Mouse (Mus musculus) small intestine, adult 2 months (tissue): Measurements from ENCODE around the gene Ddr2. TPM values are rescaled to one million over a fixed set of nuclear protein-coding genes. Genes with fewer than 3 reads are reported as not detected.
A peak's percentile ranks its signal among the peaks of the same experiment; 100 is the strongest.

ENCODE experiments used
- H3K27ac ChIP-seq: fragments of 200-500 bp; 2 replicates; pipeline ENCODE4 v1.5.1; 2012; ENCODE audit warnings: low read depth, low read length, control low read depth, inconsistent platforms; ENCODE audit not compliant: insufficient read depth
- H3K27me3 ChIP-seq: fragments of 200-500 bp; 2 replicates; pipeline ENCODE4 v1.6.1; 2012; ENCODE audit warnings: mild to moderate bottlenecking, moderate library complexity, low read length, inconsistent platforms; ENCODE audit not compliant: control insufficient read depth, insufficient read depth
- H3K36me3 ChIP-seq: fragments of 200-500 bp; 2 replicates; pipeline ENCODE4 v1.6.1; 2012; ENCODE audit warnings: mild to moderate bottlenecking, low read length, control low read depth, inconsistent platforms; ENCODE audit not compliant: control insufficient read depth, insufficient read depth
- H3K4me1 ChIP-seq: fragments of 200-500 bp; 2 replicates; pipeline ENCODE4 v1.6.1; 2012; ENCODE audit warnings: low read length, inconsistent platforms, mixed read lengths; ENCODE audit not compliant: control insufficient read depth, insufficient read depth, insufficient read length
- H3K4me3 ChIP-seq: fragments of 200-500 bp; 2 replicates; pipeline ENCODE4 v1.5.1; 2012; ENCODE audit warnings: low read depth, mild to moderate bottlenecking, control low read depth, inconsistent platforms, low read length, moderate library complexity
- CTCF ChIP-seq: fragments of 200-500 bp; IDR thresholded peaks from 2 replicates; pipeline ENCODE4 v1.5.1; 2012; ENCODE audit warnings: low read depth, mild to moderate bottlenecking, control low read depth, inconsistent platforms, low read length, moderate library complexity, mixed read lengths; ENCODE audit not compliant: insufficient replicate concordance, insufficient read length; ENCODE audit errors: extremely low read depth
- POLR2A ChIP-seq: fragments of 200-500 bp; IDR thresholded peaks from 2 replicates; pipeline ENCODE4 v1.6.1; 2012; ENCODE audit warnings: low read depth, mild to moderate bottlenecking, control low read depth, inconsistent platforms, low read length, moderate library complexity
- WGBS: fragments of 180-500 bp; shearing (Covaris S2); methylation state at CpG from one replicate; pipeline ENCODE4 v1.1.7; 2018; 5-methylcytosine and 5-hydroxymethylcytosine counted together
- polyA plus RNA-seq: library from polyadenylated mRNA; depleted of rRNA; stranded (reverse); fragments of >200 nt; gene quantifications from 2 replicates; pipeline ENCODE4 v1.2.3, GENCODE M21; 2012

The Ddr2 gene
- polyA plus RNA-seq, 1 experiment: 4.0 TPM

DNA sequence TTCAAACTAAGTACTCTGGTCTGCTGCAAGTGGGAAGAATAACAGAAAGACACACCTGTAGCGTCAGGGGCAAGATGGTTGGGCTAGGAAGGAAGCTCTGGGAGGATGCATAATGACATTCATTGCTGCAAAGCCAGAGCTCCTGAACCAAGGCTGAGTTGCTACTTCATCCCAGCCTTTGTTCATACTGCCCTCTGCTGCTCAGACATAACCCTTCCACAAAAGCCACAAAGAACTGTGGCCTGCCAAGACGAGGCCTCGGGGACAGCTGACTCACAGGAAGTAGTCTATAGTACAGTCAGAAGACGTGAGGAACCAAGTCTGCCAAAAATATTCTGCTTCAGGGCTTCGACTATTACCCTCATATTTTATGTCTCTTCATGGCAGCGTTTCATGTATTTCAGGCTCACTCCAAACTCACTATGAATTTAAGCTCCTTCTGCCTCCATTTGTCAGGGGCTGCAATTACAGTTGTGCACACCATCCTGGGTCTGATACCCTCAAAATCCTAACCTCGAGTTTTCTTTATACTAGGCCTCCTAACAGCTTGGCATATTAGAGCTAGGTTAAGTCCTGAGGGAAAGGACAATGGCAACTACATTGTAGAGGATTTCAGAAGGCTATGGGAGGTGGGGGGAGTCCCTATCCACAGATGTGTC is 25.9 kb upstream of the Ddr2 start:
- 12% methylated on average over 7 of the region's 7 CpGs for WGBS

DNA sequence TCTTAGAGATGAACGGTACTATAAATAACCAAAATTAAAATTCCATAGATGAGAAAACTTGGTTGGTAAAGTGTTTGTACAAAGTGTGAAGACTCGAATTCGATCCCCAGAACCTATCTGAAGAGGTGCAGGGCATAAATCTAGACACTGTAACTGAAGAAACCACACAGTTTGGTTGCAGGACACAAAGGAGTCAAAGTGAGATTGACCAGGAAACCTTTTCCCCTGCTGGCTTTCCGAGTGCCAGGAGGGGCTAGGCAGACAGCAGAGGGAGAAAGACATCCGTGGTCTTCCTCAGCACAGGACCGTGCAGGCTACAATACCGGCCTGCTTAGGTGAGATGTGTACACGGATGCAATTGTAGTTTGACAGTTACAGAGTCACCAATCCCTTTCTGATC is 23.7 kb upstream of the Ddr2 start:
- no peaks in the 10 kb centered on the region for H3K36me3 ChIP-seq
- no peak overlapping the region for H3K27ac ChIP-seq
- TF ChIP-seq POLR2A: no peak
- no peak for TF ChIP-seq CTCF
- no peaks in the 10 kb centered on the region for H3K27me3 ChIP-seq
- 0 out of 2 replicates have a peak, but pooled peaks cover 3% of the 10 kb centered on the region for H3K4me1 ChIP-seq
- no peak overlapping the region for H3K4me3 ChIP-seq
- 81% methylated on average over 8 of the region's 8 CpGs for WGBS

More for the DNA sequence above, 25.9 kb upstream of the Ddr2 start:
- Histone ChIP-seq H3K36me3 (peaks cover 8% of the 10 kb centered on the region), H3K27ac (no peak overlapping the region), H3K4me3 (no peak overlapping the region), H3K27me3 (no peaks in the 10 kb centered on the region), H3K4me1 (0 out of 2 replicates have a peak, but pooled peaks cover 3% of the 10 kb centered on the region)
- TF ChIP-seq POLR2A: no peak
- TF ChIP-seq CTCF: peak; percentile 66; the same call in 1 of the 2 replicates

DNA sequence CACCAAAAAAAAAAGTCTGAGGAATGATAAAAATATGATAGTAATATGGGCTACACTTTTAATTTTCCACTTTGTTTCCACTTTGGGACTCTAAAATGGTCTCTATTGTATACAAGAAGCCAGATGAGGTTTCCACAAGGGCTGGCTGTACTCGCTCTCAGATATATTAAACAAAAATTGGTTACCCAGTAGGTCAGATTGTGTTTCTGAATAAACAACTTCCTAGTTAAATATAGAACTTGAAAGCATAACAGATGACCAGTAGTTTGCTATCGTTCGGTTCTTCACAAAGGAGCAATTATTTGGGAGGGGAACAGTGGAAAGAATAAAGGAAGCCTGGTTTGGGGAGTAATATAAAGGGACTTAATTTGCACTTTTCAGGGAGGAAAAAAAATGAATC is 20.4 kb upstream of the Ddr2 start:
- H3K27me3 ChIP-seq: no peaks in the 10 kb centered on the region
- 48% methylated on average over 3 of the region's 3 CpGs for WGBS
- H3K27ac ChIP-seq: no peak overlapping the region
- H3K4me3 ChIP-seq: no peak overlapping the region
- no peaks in the 10 kb centered on the region for H3K4me1 ChIP-seq
- TF ChIP-seq CTCF (no peak), POLR2A (no peak)
- H3K36me3 ChIP-seq: no peaks in the 10 kb centered on the region

DNA sequence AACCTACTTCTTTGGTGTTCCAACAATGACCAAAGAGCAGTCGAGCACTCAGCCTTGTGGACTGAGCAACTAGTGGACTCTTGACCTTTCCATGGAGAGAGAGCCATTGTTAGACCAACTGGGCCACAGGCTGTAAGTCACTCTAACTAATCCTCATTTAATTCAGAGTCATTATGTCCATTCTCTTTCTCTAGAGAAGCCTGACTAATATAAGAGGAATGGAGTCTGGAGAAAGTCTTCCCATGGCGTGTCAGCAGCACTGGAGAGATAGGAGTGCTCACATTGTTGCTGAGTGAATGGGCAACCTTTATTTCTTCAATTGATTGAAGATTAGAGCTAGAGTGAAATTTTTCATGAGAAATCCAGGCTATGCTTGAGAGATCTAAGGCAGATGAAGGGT is 14.1 kb upstream of the Ddr2 start:
- no peaks in the 10 kb centered on the region for H3K36me3 ChIP-seq
- 69% methylated on average over 2 of the region's 2 CpGs for WGBS
- no peaks in the 10 kb centered on the region for H3K4me1 ChIP-seq
- H3K4me3 ChIP-seq: no peak overlapping the region
- no peak overlapping the region for H3K27ac ChIP-seq
- no peak for TF ChIP-seq POLR2A
- no peak for TF ChIP-seq CTCF
- H3K27me3 ChIP-seq: no peaks in the 10 kb centered on the region

GRCm38 (mm10) chr1:170113616-170114015 is 3.1 kb upstream of the Ddr2 start:
- no peaks in the 10 kb centered on the region for H3K36me3 ChIP-seq

DNA sequence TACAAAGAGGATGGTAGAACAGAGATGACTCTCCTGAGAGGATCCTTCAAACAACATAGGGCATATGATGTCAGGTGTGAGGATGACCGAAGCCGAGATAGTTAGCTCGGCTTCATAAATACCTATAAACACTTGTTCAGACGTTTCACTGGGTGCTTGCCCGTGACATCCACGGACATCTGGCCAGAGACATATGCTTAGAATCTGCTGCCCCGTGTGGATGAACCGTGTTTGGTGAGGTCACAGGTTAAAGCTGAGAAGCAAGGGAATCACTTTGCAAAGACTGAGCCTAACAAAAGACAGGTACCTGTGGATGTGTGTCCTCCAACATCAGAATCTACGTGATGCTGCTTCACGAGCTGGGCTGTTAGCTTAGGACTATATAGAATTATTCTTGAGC is 1.7 kb upstream of the Ddr2 start:
- H3K4me3 ChIP-seq: no peak overlapping the region
- 91% methylated on average over 10 of the region's 10 CpGs for WGBS
- H3K36me3 ChIP-seq: no peaks in the 10 kb centered on the region
- no peaks in the 10 kb centered on the region for H3K27me3 ChIP-seq
- H3K4me1 ChIP-seq: no peaks in the 10 kb centered on the region; the same call in 1 of the 2 replicates
- no peak overlapping the region for H3K27ac ChIP-seq
- TF ChIP-seq POLR2A (no peak), CTCF (no peak)

More at GRCm38 (mm10) chr1:170113616-170114015, 3.1 kb upstream of the Ddr2 start:
- 84% methylated on average over 6 of the region's 6 CpGs for WGBS
- Histone ChIP-seq H3K27ac (no peak overlapping the region), H3K4me3 (no peak overlapping the region), H3K27me3 (no peaks in the 10 kb centered on the region), H3K4me1 (no peaks in the 10 kb centered on the region)
- TF ChIP-seq POLR2A (no peak), CTCF (no peak)

GRCm38 (mm10) chr1:170111651-170112226 is 1.2 kb upstream of the Ddr2 start:
- H3K27me3 ChIP-seq: no peaks in the 10 kb centered on the region
- H3K36me3 ChIP-seq: no peaks in the 10 kb centered on the region
- no peaks in the 10 kb centered on the region; the same call in 1 of the 2 replicates for H3K4me1 ChIP-seq
- no peak overlapping the region for H3K27ac ChIP-seq
- no peak overlapping the region for H3K4me3 ChIP-seq
- no peak for TF ChIP-seq POLR2A
- no peak for TF ChIP-seq CTCF
- WGBS: 82% methylated on average over 16 of the region's 16 CpGs
